Mouse (Mus musculus) kidney, postnatal 0 days (tissue): Measurements from ENCODE around the gene Zmiz1. TPM values are rescaled to one million over a fixed set of nuclear protein-coding genes. Genes with fewer than 3 reads are reported as not detected.
A peak's percentile ranks its signal among the peaks of the same experiment; 100 is the strongest.

ENCODE experiments used
- ATAC-seq: fragments of 200-750 bp; cut with Nextera tagmentation; replicated peaks from 2 replicates; pipeline ENCODE4 v1.8.0; 2017; ENCODE audit warnings: low read depth, moderate number of reproducible peaks, moderate TSS enrichment, moderate library complexity; ENCODE audit not compliant: low FRiP score
- DNase-seq: peaks from one replicate; pipeline ENCODE4 v3.0.0-alpha.2; 2016; ENCODE audit warnings: low spot score
- H3K27ac ChIP-seq: fragments of 300-500 bp; sonication (generic); 2 replicates; pipeline ENCODE4 v1.5.1; 2014; ENCODE audit warnings: mild to moderate bottlenecking
- H3K27me3 ChIP-seq: fragments of 300-500 bp; sonication (generic); 2 replicates; pipeline ENCODE4 v1.6.1; 2014; ENCODE audit warnings: low read length, mixed read lengths; ENCODE audit not compliant: insufficient read depth
- H3K36me3 ChIP-seq: fragments of 300-500 bp; sonication (generic); 2 replicates; pipeline ENCODE4 v1.6.1; 2014; ENCODE audit warnings: low read length, mixed read lengths; ENCODE audit not compliant: insufficient read depth
- H3K4me1 ChIP-seq: fragments of 300-500 bp; sonication (generic); replicated peaks from 2 replicates; pipeline ENCODE4 v1.6.1; 2014; ENCODE audit warnings: antibody characterized with exemption, low read length, mixed read lengths; ENCODE audit not compliant: insufficient read depth
- H3K4me2 ChIP-seq: fragments of 300-500 bp; sonication (generic); 2 replicates; pipeline ENCODE4 v1.6.1; 2014; ENCODE audit warnings: mild to moderate bottlenecking, low read length, moderate library complexity, mixed read lengths
- H3K4me3 ChIP-seq: fragments of 300-500 bp; sonication (generic); replicated peaks from 2 replicates; pipeline ENCODE4 v1.5.1; 2014; ENCODE audit warnings: low read depth, low read length
- H3K9ac ChIP-seq: fragments of 300-500 bp; sonication (generic); 2 replicates; pipeline ENCODE4 v1.6.1; 2014; ENCODE audit warnings: low read depth, low read length
- H3K9me3 ChIP-seq: fragments of 300-500 bp; sonication (generic); replicated peaks from 2 replicates; pipeline ENCODE4 v1.6.1; 2016; ENCODE audit warnings: low read length, inconsistent platforms, mixed read lengths
- CTCF ChIP-seq: IDR thresholded peaks from 2 replicates; pipeline ENCODE4 v1.5.1; 2016; ENCODE audit warnings: antibody characterized with exemption, low read depth, mild to moderate bottlenecking, moderate library complexity
- WGBS: fragments of 180-500 bp; shearing (Covaris S2); extraction: QIAGEN DNeasy Blood & Tissue Kit; methylation state at CpG from one replicate; pipeline ENCODE4 v1.1.7; 2014; 5-methylcytosine and 5-hydroxymethylcytosine counted together
- polyA plus RNA-seq: library from polyadenylated mRNA; unstranded; fragments of >200 nt; fragmentation: Nextera tagmentation; extraction: Ambion mirVana; gene quantifications from 2 replicates; pipeline ENCODE4 v1.2.1, GENCODE M21; 2015

Gene Zmiz1
- polyA plus RNA-seq, 1 experiment from 2014 or later = 25.0 TPM

GRCm38 (mm10) chr14:25499526-25499925 lies 40.5 kb downstream of the Zmiz1 start:
- Histone ChIP-seq H3K27ac (0 out of 2 replicates have a peak overlapping the region, but pooled peaks have one; percentile 36), H3K9ac (no peak overlapping the region), H3K36me3 (peaks cover 7% of the 10 kb centered on the region; the same call in 1 of the 2 replicates), H3K4me3 (no peak overlapping the region), H3K9me3 (no peaks in the 10 kb centered on the region), H3K4me2 (no peak overlapping the region), H3K4me1 (peaks cover 46% of the 10 kb centered on the region), H3K27me3 (no peaks in the 10 kb centered on the region)
- no peak for TF ChIP-seq CTCF
- DNase-seq (no peak), ATAC-seq (no peak)
- 62% methylated on average over 3 of the region's 3 CpGs for WGBS

GRCm38 (mm10) chr14:25500511-25501120 lies 41.6 kb downstream of the Zmiz1 start:
- Histone ChIP-seq H3K9me3 (no peaks in the 10 kb centered on the region), H3K9ac (no peak overlapping the region), H3K36me3 (peaks cover 12% of the 10 kb centered on the region; the same call in 1 of the 2 replicates), H3K27me3 (no peaks in the 10 kb centered on the region), H3K27ac (no peak overlapping the region), H3K4me3 (no peak overlapping the region), H3K4me1 (peaks cover 42% of the 10 kb centered on the region), H3K4me2 (no peak overlapping the region)
- WGBS = 39% methylated on average over 3 of the region's 3 CpGs
- ATAC-seq (peak; percentile 40; the same call in 1 of the 2 replicates), DNase-seq (no peak)
- no peak for TF ChIP-seq CTCF

GRCm38 (mm10) chr14:25501481-25501880 lies 42.5 kb downstream of the Zmiz1 start:
- no peak for DNase-seq
- Histone ChIP-seq H3K4me3 (no peak overlapping the region), H3K27me3 (no peaks in the 10 kb centered on the region), H3K4me2 (no peak overlapping the region), H3K4me1 (peaks cover 34% of the 10 kb centered on the region), H3K9me3 (no peaks in the 10 kb centered on the region), H3K36me3 (peaks cover 17% of the 10 kb centered on the region; the same call in 1 of the 2 replicates), H3K27ac (no peak overlapping the region), H3K9ac (no peak overlapping the region)
- no peak for TF ChIP-seq CTCF
- WGBS = 79% methylated on average over 5 of the region's 5 CpGs
- ATAC-seq = no peak

- no peak for TF ChIP-seq CTCF
- DNase-seq (no peak), ATAC-seq (no peak)
- Histone ChIP-seq H3K36me3 (peaks cover 17% of the 10 kb centered on the region), H3K4me2 (no peak overlapping the region), H3K9me3 (no peaks in the 10 kb centered on the region), H3K9ac (no peak overlapping the region), H3K4me1 (peaks cover 25% of the 10 kb centered on the region), H3K27me3 (no peaks in the 10 kb centered on the region), H3K4me3 (no peak overlapping the region), H3K27ac (no peak overlapping the region)
- 93% methylated on average over 3 of the region's 3 CpGs for WGBS
Measured at GRCm38 (mm10) chr14:25502355-25502754, 43.4 kb downstream of the Zmiz1 start.

- Histone ChIP-seq H3K4me2 (no peak overlapping the region), H3K4me1 (peaks cover 20% of the 10 kb centered on the region), H3K4me3 (no peak overlapping the region), H3K27me3 (no peaks in the 10 kb centered on the region), H3K9me3 (no peaks in the 10 kb centered on the region), H3K36me3 (peaks cover 17% of the 10 kb centered on the region), H3K9ac (no peak overlapping the region), H3K27ac (no peak overlapping the region)
- no peak for DNase-seq
- no peak for ATAC-seq
- WGBS = 80% methylated on average over 3 of the region's 3 CpGs
- no peak for TF ChIP-seq CTCF
Measured at GRCm38 (mm10) chr14:25504241-25504640, 45.3 kb downstream of the Zmiz1 start.

GRCm38 (mm10) chr14:25505201-25505671 lies 46.3 kb downstream of the Zmiz1 start:
- no peak overlapping the region for H3K4me2 ChIP-seq
- H3K9ac ChIP-seq = no peak overlapping the region
- H3K4me1 ChIP-seq = peaks cover 16% of the 10 kb centered on the region
- ATAC-seq (0 out of 2 replicates have a peak, but pooled peaks have one; percentile 38), DNase-seq (no peak)
- H3K9me3 ChIP-seq = no peaks in the 10 kb centered on the region
- TF ChIP-seq CTCF = no peak
- peaks cover 17% of the 10 kb centered on the region for H3K36me3 ChIP-seq
- H3K27ac ChIP-seq = peak overlapping the region; percentile 42; the same call in 1 of the 2 replicates
- H3K4me3 ChIP-seq = no peak overlapping the region
- WGBS = 71% methylated on average over 6 of the region's 6 CpGs
- H3K27me3 ChIP-seq = no peaks in the 10 kb centered on the region
